Mouse (Mus musculus) G1E (cell line): ENCODE measurements around the gene Rps11. TPM values are rescaled to one million over a fixed set of nuclear protein-coding genes. Genes with fewer than 3 reads are reported as not detected.
"Not testable (repeated sequence)": the region's sequence is repeated elsewhere in the genome, so short reads cannot be mapped to it uniquely, and the experiment has no call there.

Experiments
- ATAC-seq: 2 replicates; pipeline ENCODE4 v1.8.0; 2016; ENCODE audit warnings: mild to moderate bottlenecking; ENCODE audit not compliant: insufficient number of reproducible peaks, poor library complexity, low FRiP score, severe bottlenecking; ENCODE audit errors: extremely low read depth
- DNase-seq: peaks from one replicate; pipeline ENCODE4 v3.0.0; 2012; ENCODE audit warnings: low spot score
- H3K27me3 ChIP-seq: 2 replicates; pipeline ENCODE4 v1.6.1; 2012; ENCODE audit warnings: mild to moderate bottlenecking, low read length, inconsistent platforms; ENCODE audit not compliant: insufficient read depth
- H3K36me3 ChIP-seq: replicated peaks from 2 replicates; pipeline ENCODE3; 2012; ENCODE audit warnings: mild to moderate bottlenecking, inconsistent platforms
- H3K4me1 ChIP-seq: 2 replicates; pipeline ENCODE4 v1.6.1; 2012; ENCODE audit warnings: low read depth, low read length, inconsistent platforms, mixed read lengths; ENCODE audit not compliant: insufficient read depth
- H3K4me3 ChIP-seq: 2 replicates; pipeline ENCODE4 v1.5.1; 2012; ENCODE audit warnings: low read depth, mild to moderate bottlenecking, inconsistent platforms, low read length, moderate library complexity, mixed read lengths
- H3K9me3 ChIP-seq: replicated peaks from 2 replicates; pipeline ENCODE4 v1.6.1; 2012; ENCODE audit warnings: inconsistent platforms
- CTCF ChIP-seq: IDR thresholded peaks from 2 replicates; pipeline ENCODE4 v1.5.1; 2012; ENCODE audit warnings: low read depth, low read length, inconsistent platforms, mixed read lengths
- GATA1 ChIP-seq: IDR thresholded peaks from 2 replicates; pipeline ENCODE4 v1.6.1; 2012; ENCODE audit warnings: borderline replicate concordance, low read length, inconsistent platforms, mixed read lengths
- GATA2 ChIP-seq: IDR thresholded peaks from 2 replicates; pipeline ENCODE4 v1.6.1; 2012; ENCODE audit warnings: low read depth, low read length, inconsistent platforms, borderline replicate concordance
- POLR2AphosphoS5 ChIP-seq: IDR thresholded peaks from 2 replicates; pipeline ENCODE4 v1.6.1; 2012; ENCODE audit warnings: low read depth, low read length, inconsistent platforms; ENCODE audit not compliant: insufficient replicate concordance
- TAL1 ChIP-seq: conservative IDR thresholded peaks from 2 replicates; pipeline ENCODE4 v1.6.1; 2012; ENCODE audit warnings: low read depth, low read length, inconsistent platforms, mixed read lengths
- polyA plus RNA-seq: library from polyadenylated mRNA; stranded (reverse); fragments of >175 nt; gene quantifications from 2 replicates; pipeline ENCODE4 v1.2.3, GENCODE M21; 2012
- total RNA-seq, 2 experiments: library from RNA; stranded (forward) in 1 of 2; stranded (reverse) in 1 of 2; fragments of 200-1000 nt in 1 of 2; fragments of >200 nt in 1 of 2; fragmentation: Nextera tagmentation in 1 of 2; gene quantifications; 2 replicates each; pipeline ENCODE4 v1.2.3; 2014 to 2017

The Rps11 gene
- total RNA-seq (2014; fragmentation: Nextera tagmentation) (916 and 1,000 TPM in 2 replicates), total RNA-seq (2017) (1,298 and 1,329 TPM in 2 replicates), polyA plus RNA-seq (151 and 217 TPM in 2 replicates)

DNA sequence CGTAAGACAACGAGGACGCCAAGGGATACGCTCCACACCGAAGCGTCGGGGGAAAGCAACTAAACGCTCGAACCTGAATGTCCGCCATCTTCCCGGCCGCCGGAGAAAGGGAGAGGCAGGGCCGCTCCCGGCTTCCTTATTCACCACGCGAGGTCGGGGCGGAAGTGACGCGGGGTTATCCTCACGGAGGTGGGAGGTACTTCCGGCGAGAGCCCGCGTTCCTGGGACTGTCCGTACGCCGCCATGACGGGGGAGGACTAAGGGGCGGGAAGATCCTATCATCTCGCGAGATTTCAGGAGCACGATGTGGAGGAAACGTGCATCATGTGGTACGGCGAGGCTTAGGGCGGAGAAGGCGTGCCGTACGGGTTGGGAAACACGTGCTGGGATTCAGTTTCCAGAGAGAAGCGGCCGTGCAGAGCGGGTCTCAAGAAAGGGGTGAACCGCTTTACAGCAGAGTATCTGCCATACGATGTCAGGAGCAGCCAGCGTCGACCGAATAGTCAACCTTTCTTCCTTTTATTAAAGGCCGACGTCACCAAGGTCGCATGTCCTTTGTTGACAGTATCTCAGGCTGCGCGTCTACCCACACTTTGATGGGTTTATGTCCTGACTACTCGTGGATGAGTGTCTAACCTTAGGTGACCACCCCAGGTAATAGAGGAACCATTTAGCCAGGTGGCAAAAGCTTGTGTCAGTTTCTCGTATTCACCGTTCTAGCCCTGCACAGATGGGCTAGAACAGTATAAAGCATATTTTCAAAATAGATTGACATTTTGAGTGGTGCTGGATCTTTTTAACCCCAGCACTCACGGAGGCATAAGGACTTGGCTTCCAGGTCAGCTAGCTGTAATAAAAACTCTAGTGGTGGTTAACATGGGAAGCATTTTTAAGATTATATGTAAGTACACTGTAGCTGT, at the start of gene Rps11:
Gene Rps11 (minus strand): TSS at position 216 of the 920 bp plus-strand sequence.
- ATAC-seq: peak; percentile 66
- DNase-seq: peak; percentile 80
- H3K27me3 ChIP-seq: no peaks in the 10 kb centered on the region
- peaks cover 71% of the 10 kb centered on the region for H3K4me1 ChIP-seq
- H3K4me3 ChIP-seq: peak within 1 kb of the TSS; percentile 93
- H3K9me3 ChIP-seq: no peaks in the 10 kb centered on the region
- peaks cover 78% of the 10 kb centered on the region for H3K36me3 ChIP-seq
- TF ChIP-seq POLR2AphosphoS5 (peak; percentile 97), CTCF (no peak)

- Histone ChIP-seq H3K9me3 (peaks cover 21% of the 10 kb centered on the region), H3K4me1 (peaks cover 19% of the 10 kb centered on the region), H3K27me3 (peaks cover 58% of the 10 kb centered on the region)
- ATAC-seq, H3K36me3 ChIP-seq, DNase-seq, H3K4me3 ChIP-seq: not testable (repeated sequence)
Measured at GRCm38 (mm10) chr7:45173772-45174171, 49.5 kb upstream of the Rps11 start.

GRCm38 (mm10) chr7:45172974-45173373, 48.7 kb upstream of the Rps11 start:
- Histone ChIP-seq H3K4me1 (peaks cover 18% of the 10 kb centered on the region), H3K4me3 (no peak overlapping the region), H3K36me3 (no peaks in the 10 kb centered on the region), H3K27me3 (peaks cover 57% of the 10 kb centered on the region), H3K9me3 (peaks cover 25% of the 10 kb centered on the region)
- ATAC-seq (no peak), DNase-seq (no peak)
- TF ChIP-seq CTCF (0 out of 2 replicates have a peak, but pooled peaks have one; percentile 17), GATA2 (no peak), POLR2AphosphoS5 (no peak), GATA1 (no peak)

DNA sequence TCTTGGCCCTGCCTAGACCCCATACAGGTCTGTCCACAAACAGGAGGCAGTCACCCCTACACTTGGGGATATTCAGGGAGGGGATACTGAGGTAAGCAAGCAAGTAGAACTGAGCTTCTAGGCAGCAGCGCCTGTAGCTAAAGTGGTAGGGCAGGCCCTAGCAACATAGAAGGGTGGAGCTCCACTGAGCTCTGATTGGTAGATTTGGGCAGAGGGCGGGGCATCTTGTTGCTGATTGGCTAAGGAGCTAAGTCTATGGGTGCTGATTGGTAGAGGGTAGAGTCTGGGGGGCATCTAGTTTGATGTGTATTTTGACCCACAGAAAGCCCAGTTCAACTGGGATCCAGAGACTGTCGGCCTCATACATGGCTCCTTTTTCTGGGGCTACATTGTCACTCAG, 45.3 kb upstream of the Rps11 start:
- Histone ChIP-seq H3K27me3 (peaks cover 55% of the 10 kb centered on the region), H3K4me1 (peaks cover 13% of the 10 kb centered on the region; the same call in 1 of the 2 replicates), H3K9me3 (peaks cover 25% of the 10 kb centered on the region), H3K36me3 (no peaks in the 10 kb centered on the region), H3K4me3 (no peak overlapping the region)
- DNase-seq (no peak), ATAC-seq (no peak)
- TF ChIP-seq GATA1: no peak
- TF ChIP-seq TAL1: no peak
- no peak for TF ChIP-seq GATA2

GRCm38 (mm10) chr7:45168656-45169055, 44.4 kb upstream of the Rps11 start:
- ATAC-seq (no peak), DNase-seq (no peak)
- H3K27me3 ChIP-seq: peaks cover 59% of the 10 kb centered on the region
- H3K36me3 ChIP-seq: no peaks in the 10 kb centered on the region
- TF ChIP-seq CTCF (no peak), GATA1 (no peak)
- peaks cover 19% of the 10 kb centered on the region for H3K4me1 ChIP-seq
- peaks cover 25% of the 10 kb centered on the region for H3K9me3 ChIP-seq
- H3K4me3 ChIP-seq: no peak overlapping the region

DNA sequence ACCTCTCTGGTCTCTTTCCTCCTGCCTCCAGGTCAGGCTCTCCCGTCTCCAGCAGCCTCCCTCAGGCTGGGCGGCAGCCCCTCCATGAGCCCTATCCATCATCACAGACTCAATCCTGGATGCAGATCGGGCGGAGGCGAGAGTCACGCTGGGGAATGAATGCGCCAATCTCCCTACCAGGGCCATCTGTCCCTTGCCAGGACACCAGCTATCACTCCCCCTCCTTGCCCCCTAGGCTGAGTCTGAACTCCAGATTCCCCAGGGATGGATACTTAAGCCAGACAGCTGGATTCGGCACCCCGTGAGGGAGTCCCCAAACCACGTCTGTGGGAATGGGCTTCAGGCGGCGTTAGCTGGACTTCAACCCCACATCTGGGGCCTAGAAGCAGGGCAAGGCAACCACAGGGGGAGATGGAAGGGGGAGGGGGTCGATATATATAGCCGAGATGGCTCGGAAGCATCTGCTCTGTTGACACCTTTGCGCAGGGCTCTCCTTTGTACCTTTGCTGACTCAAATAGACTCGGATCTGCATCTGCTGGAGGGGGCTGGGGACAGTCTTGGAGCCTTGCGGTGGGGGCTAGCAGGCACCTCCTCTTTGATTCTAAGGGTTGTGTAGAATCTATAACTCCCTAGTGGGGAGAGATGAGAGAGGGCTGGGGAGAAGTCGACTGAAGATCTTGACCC, 43.7 kb upstream of the Rps11 start:
- TF ChIP-seq CTCF (no peak), TAL1 (no peak), GATA2 (no peak), POLR2AphosphoS5 (no peak)
- Histone ChIP-seq H3K36me3 (no peaks in the 10 kb centered on the region), H3K27me3 (peaks cover 66% of the 10 kb centered on the region), H3K9me3 (peaks cover 25% of the 10 kb centered on the region), H3K4me3 (no peak overlapping the region), H3K4me1 (peaks cover 23% of the 10 kb centered on the region)
- ATAC-seq: no peak
- no peak for DNase-seq

GRCm38 (mm10) chr7:45166950-45167401, 42.7 kb upstream of the Rps11 start:
- Histone ChIP-seq H3K4me1 (peaks cover 29% of the 10 kb centered on the region), H3K9me3 (peaks cover 25% of the 10 kb centered on the region), H3K36me3 (no peaks in the 10 kb centered on the region), H3K27me3 (peaks cover 69% of the 10 kb centered on the region), H3K4me3 (no peak overlapping the region)
- DNase-seq: no peak
- ATAC-seq: no peak
- no peak for TF ChIP-seq GATA1
- no peak for TF ChIP-seq CTCF
- no peak for TF ChIP-seq GATA2
- TF ChIP-seq TAL1: no peak
- no peak for TF ChIP-seq POLR2AphosphoS5
